Mouse (Mus musculus) ovary, adult 18-20 months (tissue): Measurements from ENCODE around the gene Insig1.

Experiments used
- DNase-seq: peaks from one replicate; pipeline ENCODE4 v3.0.0; 2022; ENCODE audit warnings: low spot score, mixed read lengths

Insig1 gene

GRCm38 (mm10) chr5:28070828-28071455 is at the start of gene Insig1:
TSS of gene Insig1 (plus strand) at chr5:28071363.
- DNase-seq: peak; percentile 98

- no peak for DNase-seq
These were observed 47.7 kb upstream of the Insig1 start for GRCm38 (mm10) chr5:28023452-28023851.

- DNase-seq: no peak
These were observed 39.5 kb upstream of the Insig1 start for GRCm38 (mm10) chr5:28031577-28032236.

- no peak for DNase-seq
These were observed 38.3 kb upstream of the Insig1 start for GRCm38 (mm10) chr5:28032866-28033265.

DNA sequence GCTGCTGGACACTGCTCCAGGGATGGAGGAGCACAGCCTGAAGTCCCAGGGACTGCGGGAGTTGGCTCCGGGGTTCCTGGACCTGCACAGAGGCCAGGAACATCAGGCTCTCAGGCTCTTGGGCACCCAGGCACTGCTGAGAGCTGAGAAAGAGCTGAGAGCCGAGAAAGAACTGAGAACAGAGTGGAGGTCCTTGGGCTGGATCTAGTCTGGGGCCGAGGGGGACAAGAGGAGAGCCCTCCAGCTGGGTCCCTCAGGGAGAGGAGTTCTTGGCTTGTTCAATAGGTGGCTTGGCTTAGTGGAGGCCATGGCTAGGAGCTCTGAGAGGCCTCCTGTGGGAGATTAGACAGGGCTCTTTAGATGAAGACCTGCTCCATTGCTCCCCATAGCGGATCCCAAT is 37.9 kb upstream of the Insig1 start:
- DNase-seq: no peak

DNA sequence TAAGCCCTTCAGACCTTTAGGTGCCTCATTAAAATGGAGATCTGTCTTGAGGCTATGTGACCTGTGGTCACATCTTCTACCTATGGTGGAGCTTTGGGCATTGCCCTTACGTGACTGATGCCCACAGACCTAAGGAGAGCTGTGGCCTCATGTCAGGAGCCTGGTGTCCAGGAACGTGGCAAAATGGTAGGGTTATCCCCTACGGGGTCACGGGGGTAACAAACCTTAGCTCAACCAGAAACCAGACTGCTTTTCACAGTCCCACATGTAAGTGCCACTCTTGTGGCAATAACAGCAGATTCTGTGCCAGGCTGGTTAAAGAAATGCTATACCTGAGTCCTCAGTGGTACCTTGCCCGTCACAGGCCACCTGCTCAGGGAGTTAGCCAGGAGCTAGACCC is 37.3 kb upstream of the Insig1 start:
- DNase-seq: no peak

DNA sequence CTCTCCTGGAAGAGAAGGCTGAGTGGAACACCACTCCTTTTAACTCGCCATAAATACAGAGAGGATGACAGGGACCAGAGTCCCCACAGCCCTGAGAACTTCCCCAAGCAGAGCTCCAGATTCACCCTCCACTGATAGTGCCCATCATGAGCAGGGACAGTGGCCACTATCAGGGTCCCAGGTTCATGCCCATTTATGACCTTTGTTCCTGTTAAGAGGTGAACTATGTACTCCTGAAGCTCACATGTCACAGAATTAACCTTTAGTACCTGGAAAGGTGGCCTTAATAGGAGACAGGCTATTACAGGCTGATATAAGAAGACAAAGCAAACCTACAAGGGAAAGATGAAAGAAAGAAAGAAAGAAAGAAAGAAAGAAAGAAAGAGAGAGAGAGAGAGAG is 35.2 kb upstream of the Insig1 start:
- DNase-seq: no peak

GRCm38 (mm10) chr5:28036518-28036917 is 34.6 kb upstream of the Insig1 start:
- DNase-seq: no peak

- peak; percentile 23 for DNase-seq
These were observed 34.0 kb upstream of the Insig1 start for GRCm38 (mm10) chr5:28037172-28037591.

DNA sequence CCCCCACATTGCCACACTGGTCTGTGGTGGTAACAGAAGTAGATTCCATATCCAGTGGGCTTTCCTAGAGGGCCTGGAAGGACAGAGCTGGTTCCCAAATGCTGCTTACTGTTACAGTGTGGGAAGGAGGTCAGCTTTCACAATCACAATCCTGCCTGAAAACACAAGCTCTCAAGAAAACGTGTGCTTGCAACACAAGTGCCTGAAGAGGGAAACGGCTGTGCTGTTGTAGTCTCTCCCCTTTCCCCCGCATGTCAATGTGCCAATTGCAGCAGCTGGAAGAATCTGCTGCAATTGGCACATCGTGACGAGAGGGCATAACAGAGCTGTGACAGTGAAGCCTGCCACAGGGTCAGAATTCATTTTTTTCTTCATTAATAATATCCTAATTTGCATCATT is 33.5 kb upstream of the Insig1 start:
- DNase-seq: no peak

GRCm38 (mm10) chr5:28038115-28038514 is 33.0 kb upstream of the Insig1 start:
- DNase-seq: peak; percentile 42

GRCm38 (mm10) chr5:28039746-28040655 is 31.2 kb upstream of the Insig1 start:
- DNase-seq: no peak

DNA sequence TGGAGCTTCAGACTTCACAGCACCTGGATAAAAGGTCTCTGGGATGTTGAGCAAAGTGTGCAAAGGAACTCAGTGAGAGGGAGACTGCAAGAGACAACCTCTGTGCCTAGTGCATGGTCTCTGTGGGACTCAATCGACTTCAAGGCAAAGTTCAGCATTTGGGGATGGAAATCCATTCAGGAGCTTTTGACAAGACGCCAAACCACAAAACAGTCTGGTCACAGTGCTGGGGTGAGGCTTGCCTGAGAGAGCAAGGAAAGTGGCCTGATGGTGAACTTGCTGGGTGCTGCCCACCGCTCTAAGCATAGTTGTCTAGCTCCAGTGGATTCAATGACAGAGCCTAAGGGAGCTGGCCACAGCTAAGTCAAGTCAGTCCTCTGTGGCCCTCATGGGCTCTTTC is 30.4 kb upstream of the Insig1 start:
- DNase-seq: no peak

DNA sequence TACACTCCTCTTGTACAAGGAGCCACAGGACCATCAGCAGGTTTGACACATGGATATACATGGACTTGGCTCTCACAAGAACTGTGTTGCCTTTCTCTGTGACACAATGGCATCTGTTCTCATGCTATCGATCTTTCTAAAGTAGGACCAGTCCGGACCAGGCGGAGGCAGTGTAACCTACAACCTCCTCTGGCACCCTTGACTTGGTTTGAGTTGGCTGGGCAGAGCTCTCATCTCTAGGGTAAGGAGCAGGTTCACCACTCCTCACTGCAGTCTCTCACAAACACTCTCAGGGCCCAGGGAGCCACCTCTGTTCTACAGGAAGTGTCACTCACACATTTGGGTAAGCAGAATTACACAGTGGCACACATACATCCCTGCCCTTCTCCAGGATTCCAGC is 29.1 kb upstream of the Insig1 start:
- no peak for DNase-seq

GRCm38 (mm10) chr5:28042779-28043178 is 28.4 kb upstream of the Insig1 start:
- DNase-seq: no peak

GRCm38 (mm10) chr5:28043386-28043785 is 27.8 kb upstream of the Insig1 start:
- DNase-seq: no peak

DNA sequence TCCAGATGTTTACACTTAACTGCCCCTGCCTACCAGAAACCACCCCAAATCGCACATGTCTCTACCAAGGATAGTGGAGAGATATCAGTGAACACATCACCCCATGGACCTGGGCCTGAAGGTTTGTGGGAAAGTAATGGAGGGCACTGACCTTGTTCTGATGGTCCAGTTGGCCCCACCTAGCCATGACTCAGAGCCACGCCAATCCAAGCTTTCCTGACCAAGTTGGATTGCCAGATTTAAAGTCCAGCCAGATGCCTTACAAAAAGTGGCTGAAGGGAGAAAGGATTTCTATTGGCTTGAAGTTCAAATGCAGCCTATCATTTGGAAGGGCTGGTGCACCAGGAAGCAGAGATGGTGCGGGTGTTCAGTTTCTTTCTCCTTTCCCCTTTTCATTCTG is 24.2 kb upstream of the Insig1 start:
- no peak for DNase-seq

DNA sequence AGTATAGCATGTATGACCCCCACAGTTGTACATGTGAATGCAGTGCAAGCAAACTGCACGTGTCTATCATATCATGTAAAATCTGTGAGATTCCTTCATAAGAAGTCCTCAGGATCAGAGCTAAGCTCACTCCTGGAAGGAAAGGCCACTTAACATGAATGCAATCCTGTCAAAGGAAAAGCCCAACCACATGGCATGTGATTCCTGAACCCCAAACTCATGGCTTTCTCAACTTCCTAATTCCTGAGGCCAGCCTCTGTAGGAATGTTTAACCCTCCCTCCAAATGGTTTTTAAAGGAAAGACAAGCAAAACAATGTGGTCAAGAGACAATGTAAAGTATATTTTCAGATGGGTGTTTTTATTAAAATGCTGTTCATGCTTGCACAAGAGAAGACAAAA is 23.2 kb upstream of the Insig1 start:
- DNase-seq: no peak

DNA sequence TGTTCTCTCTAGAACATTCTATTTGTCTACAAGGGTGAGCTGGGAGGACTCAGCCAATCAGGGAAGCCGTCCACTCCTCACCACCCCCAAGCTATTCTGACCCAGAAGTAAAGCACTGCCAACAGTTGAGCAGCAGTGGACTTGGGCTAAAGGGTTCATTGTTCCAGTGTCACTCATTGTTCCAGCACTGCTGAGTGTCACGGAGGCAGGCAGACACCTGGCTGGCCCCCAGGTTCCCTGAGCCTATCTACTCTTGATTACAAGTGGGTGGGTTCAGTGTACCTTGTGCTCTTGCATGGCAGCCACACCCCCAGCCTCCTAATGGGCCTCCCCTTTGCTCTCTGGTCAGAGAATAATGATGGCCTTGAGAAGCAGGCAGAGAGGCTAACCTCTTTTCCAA is 15.7 kb upstream of the Insig1 start:
- no peak for DNase-seq

- DNase-seq: no peak
These were observed 14.3 kb upstream of the Insig1 start for GRCm38 (mm10) chr5:28056877-28057276.

GRCm38 (mm10) chr5:28060506-28060905 is 10.7 kb upstream of the Insig1 start:
- no peak for DNase-seq

DNA sequence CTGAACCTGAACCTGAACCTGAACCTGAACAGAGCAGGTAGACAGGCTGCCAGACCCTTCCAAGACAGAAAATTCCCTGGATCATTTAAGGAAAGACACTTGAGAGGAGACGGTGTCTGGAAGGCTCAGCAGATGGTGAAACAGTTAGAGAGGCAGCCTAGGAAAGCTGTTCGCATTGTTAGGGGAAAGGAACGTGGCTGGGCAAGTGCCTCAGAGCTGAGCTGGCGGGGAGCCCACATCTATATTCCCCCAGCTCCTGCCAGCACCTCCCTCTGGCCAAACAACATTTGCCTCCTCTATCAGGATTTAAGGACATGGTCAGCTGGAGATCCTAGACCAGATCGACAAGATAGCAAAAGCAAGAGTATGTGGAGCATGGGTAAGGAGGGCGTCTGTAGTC is 10.2 kb upstream of the Insig1 start:
- no peak for DNase-seq
